Mouse (Mus musculus) cerebellum, adult 2 months (tissue): Measurements from ENCODE around the gene Ltbp1.

Experiments
- CTCF ChIP-seq: fragments of 200-500 bp; IDR thresholded peaks from 2 replicates; pipeline ENCODE4 v1.5.1; 2011; ENCODE audit warnings: low read depth, mild to moderate bottlenecking, control low read depth, low read length, moderate library complexity, borderline replicate concordance; ENCODE audit not compliant: insufficient read depth
- POLR2A ChIP-seq: fragments of 200-500 bp; IDR thresholded peaks from 2 replicates; pipeline ENCODE4 v1.6.1; 2011; ENCODE audit warnings: low read length, control low read depth, borderline replicate concordance; ENCODE audit not compliant: insufficient read depth

DNA sequence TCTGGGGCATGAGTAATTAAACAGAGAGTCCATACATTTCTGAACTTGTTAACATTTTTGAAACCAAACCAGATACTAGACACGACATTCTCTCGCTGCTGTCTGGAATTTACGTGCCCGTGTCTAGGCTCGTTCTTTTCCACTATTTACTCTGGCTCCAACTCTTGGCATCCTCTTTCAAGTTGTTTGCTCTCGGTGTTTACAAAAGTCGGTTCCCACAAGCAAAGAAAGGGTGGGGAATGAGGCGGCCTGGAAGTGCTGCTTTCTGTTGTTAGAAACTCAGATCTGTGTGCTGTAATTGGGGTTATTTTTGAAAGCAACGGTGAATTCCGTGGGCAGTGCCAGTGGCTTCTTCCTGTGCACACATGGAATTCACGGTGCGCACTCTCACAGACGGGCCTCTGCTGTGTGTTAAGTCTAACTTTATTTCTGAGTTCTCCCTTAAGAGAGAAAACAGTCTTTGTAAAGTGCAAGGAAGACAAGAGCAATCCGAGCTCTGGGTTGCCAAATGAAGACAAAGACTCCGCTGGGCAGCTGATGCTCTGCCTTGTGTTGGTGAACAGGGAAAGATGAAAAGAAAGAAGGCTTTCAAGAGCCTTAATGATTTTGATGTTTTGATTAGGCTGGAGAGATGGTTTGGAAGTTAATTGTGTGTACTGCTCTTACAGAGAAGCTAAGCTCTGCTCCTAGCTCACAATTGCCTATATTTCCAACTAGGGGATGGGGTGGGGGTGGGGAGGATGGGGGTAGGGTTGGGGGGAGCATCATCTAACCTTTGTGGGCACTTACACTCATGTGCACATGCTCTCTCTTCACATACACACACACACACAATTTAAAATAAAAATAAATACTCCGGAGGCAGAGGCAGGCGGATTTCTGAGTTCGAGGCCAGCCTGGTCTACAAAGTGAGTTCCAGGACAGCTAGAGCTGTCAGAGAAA, 302.0 kb downstream of the Ltbp1 start:
- no peak for TF ChIP-seq POLR2A
- no peak for TF ChIP-seq CTCF
